Mouse (Mus musculus): ENCODE measurements around the gene Wrap73. TPM values are rescaled to one million over a fixed set of nuclear protein-coding genes. Genes with fewer than 3 reads are reported as not detected.

Gene Wrap73
- polyA plus RNA-seq, 1 experiment from 2014 or later = 54.6 TPM

- Histone ChIP-seq H3K27me3 (no peaks in the 10 kb centered on the region), H3K36me3 (replicated peaks) (no peaks in the 10 kb centered on the region), H3K9ac (0 out of 2 replicates have a peak overlapping the region, but pooled peaks have one; percentile 33), H3K9me3 (no peaks in the 10 kb centered on the region), H3K4me1 (peaks cover 25% of the 10 kb centered on the region), H3K4me2 (peak overlapping the region; percentile 19; the same call in 1 of the 2 replicates), H3K27ac (peak overlapping the region; percentile 71; the same call in 1 of the 2 replicates), H3K4me3 (replicated peaks) (no peak overlapping the region)
- WGBS = 14% methylated on average over 7 of the region's 7 CpGs
- ATAC-seq (ENCODE audit: low FRiP score) = no peak
These were observed 56.3 kb downstream of the Wrap73 start for GRCm38 (mm10) chr4:154198377-154198961.

- Histone ChIP-seq H3K4me1 (peaks cover 25% of the 10 kb centered on the region), H3K4me2 (no peak overlapping the region), H3K27me3 (no peaks in the 10 kb centered on the region), H3K27ac (no peak overlapping the region), H3K9me3 (no peaks in the 10 kb centered on the region), H3K36me3 (replicated peaks) (no peaks in the 10 kb centered on the region), H3K9ac (no peak overlapping the region), H3K4me3 (replicated peaks) (no peak overlapping the region)
- 64% methylated on average over 5 of the region's 5 CpGs for WGBS
- ATAC-seq (ENCODE audit: low FRiP score) = no peak
These were observed 59.3 kb downstream of the Wrap73 start for GRCm38 (mm10) chr4:154201511-154201910.

GRCm38 (mm10) chr4:154204532-154204931, 62.4 kb downstream of the Wrap73 start:
- WGBS = 72% methylated on average over 7 of the region's 7 CpGs
- no peaks in the 10 kb centered on the region for H3K27me3 ChIP-seq

DNA sequence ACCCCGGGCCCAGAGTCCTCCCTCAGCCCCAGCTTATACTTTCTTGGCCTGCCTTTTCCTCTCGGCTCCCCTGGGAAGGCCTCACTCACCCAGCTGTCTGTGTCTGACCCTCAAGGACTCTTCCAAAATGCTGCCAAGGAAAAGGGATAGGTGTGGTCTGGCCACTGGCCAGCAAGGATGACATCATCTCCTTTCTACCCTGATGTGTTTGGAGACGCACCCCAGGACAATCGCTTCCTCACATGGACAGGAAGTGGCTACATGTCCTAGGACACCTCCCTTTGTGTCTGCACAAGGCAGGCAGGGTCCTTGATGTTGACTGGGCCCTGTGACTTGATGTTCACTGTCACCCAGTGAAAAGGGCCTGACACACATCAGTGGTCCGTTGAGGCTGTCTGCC, 63.2 kb downstream of the Wrap73 start:
- Histone ChIP-seq H3K36me3 (replicated peaks) (no peaks in the 10 kb centered on the region), H3K27ac (no peak overlapping the region), H3K4me1 (peaks cover 11% of the 10 kb centered on the region; the same call in 1 of the 2 replicates), H3K27me3 (no peaks in the 10 kb centered on the region), H3K9ac (no peak overlapping the region), H3K9me3 (no peaks in the 10 kb centered on the region), H3K4me2 (no peak overlapping the region), H3K4me3 (replicated peaks) (no peak overlapping the region)
- ATAC-seq (ENCODE audit: low FRiP score) = no peak
- 80% methylated on average over 5 of the region's 5 CpGs for WGBS

More at GRCm38 (mm10) chr4:154204532-154204931, 62.4 kb downstream of the Wrap73 start:
- Histone ChIP-seq H3K9me3 (no peaks in the 10 kb centered on the region), H3K9ac (no peak overlapping the region), H3K36me3 (replicated peaks) (no peaks in the 10 kb centered on the region), H3K4me1 (peaks cover 5% of the 10 kb centered on the region; the same call in 1 of the 2 replicates), H3K4me3 (replicated peaks) (no peak overlapping the region), H3K27ac (no peak overlapping the region), H3K4me2 (no peak overlapping the region)
- no peak for ATAC-seq (ENCODE audit: low FRiP score)

GRCm38 (mm10) chr4:154207261-154207660, 65.1 kb downstream of the Wrap73 start:
- H3K27me3 ChIP-seq = no peaks in the 10 kb centered on the region
- peak; percentile 49; the same call in 1 of the 2 replicates for ATAC-seq (ENCODE audit: low FRiP score)
- no peak overlapping the region for H3K4me3 ChIP-seq (replicated peaks)
- no peaks in the 10 kb centered on the region for H3K9me3 ChIP-seq
- 18% methylated on average over 5 of the region's 5 CpGs for WGBS
- no peak overlapping the region for H3K4me2 ChIP-seq
- no peaks in the 10 kb centered on the region for H3K36me3 ChIP-seq (replicated peaks)
- H3K9ac ChIP-seq = no peak overlapping the region
- H3K27ac ChIP-seq = no peak overlapping the region
- H3K4me1 ChIP-seq = peaks cover 6% of the 10 kb centered on the region; the same call in 1 of the 2 replicates

- no peak overlapping the region for H3K9ac ChIP-seq
- WGBS = 73% methylated on average over 6 of the region's 6 CpGs
- no peaks in the 10 kb centered on the region for H3K36me3 ChIP-seq (replicated peaks)
- peaks cover 6% of the 10 kb centered on the region; the same call in 1 of the 2 replicates for H3K4me1 ChIP-seq
- H3K4me3 ChIP-seq (replicated peaks) = no peak overlapping the region
- H3K4me2 ChIP-seq = no peak overlapping the region
- H3K9me3 ChIP-seq = no peaks in the 10 kb centered on the region
- no peaks in the 10 kb centered on the region for H3K27me3 ChIP-seq
- ATAC-seq (ENCODE audit: low FRiP score) = no peak
- no peak overlapping the region for H3K27ac ChIP-seq
These were observed 66.9 kb downstream of the Wrap73 start for GRCm38 (mm10) chr4:154209054-154209453.

GRCm38 (mm10) chr4:154209825-154210224, 67.7 kb downstream of the Wrap73 start:
- 13% methylated on average over 3 of the region's 3 CpGs for WGBS
- Histone ChIP-seq H3K9me3 (no peaks in the 10 kb centered on the region), H3K27ac (no peak overlapping the region), H3K4me2 (no peak overlapping the region), H3K9ac (no peak overlapping the region), H3K4me3 (replicated peaks) (no peak overlapping the region), H3K27me3 (no peaks in the 10 kb centered on the region), H3K4me1 (peaks cover 6% of the 10 kb centered on the region; the same call in 1 of the 2 replicates), H3K36me3 (replicated peaks) (no peaks in the 10 kb centered on the region)
- ATAC-seq (ENCODE audit: low FRiP score) = no peak

DNA sequence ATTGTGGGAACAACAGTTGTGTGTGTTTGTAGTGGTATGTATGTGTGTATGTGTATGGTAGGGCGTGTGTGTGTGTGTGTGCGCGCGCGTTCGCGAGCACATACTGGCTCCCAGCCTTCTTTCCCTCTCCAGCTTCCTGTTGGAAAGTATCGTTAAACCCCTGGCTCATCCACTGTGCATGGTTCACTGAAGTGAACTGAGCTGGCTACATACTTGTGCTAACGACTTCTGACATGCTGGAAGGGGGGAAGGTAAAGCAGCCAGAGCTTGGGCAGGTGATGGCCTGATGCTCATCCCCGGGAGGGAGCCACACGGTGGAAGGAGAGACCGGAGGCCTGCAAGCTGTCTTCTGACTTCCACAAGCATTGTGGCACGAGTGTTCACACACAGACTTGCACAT, 69.3 kb downstream of the Wrap73 start:
- Histone ChIP-seq H3K4me1 (peaks cover 6% of the 10 kb centered on the region; the same call in 1 of the 2 replicates), H3K4me2 (no peak overlapping the region), H3K27me3 (no peaks in the 10 kb centered on the region), H3K9me3 (no peaks in the 10 kb centered on the region), H3K9ac (no peak overlapping the region), H3K4me3 (replicated peaks) (no peak overlapping the region), H3K27ac (peak overlapping the region; percentile 8; the same call in 1 of the 2 replicates), H3K36me3 (replicated peaks) (no peaks in the 10 kb centered on the region)
- 78% methylated on average over 13 of the region's 13 CpGs for WGBS
- no peak for ATAC-seq (ENCODE audit: low FRiP score)

DNA sequence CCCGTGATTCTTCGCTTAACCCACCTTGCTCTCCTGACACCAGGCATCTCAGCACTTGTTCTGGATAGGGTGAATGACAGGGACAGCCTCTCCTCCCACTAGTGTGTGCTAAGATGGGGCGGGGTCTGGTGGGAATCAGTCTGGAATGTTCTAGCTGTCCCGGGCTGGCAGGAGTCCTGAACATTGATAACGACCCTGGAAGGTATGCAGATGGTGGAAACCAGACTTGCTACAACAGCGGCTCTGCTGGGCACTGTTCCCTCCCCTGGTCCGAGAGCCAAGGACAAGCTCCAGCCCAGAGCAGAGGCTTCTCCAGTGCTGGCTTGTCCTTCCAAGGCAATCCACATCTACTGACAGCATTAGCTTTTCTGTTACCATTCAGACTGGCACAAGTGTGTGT, 71.4 kb downstream of the Wrap73 start:
- WGBS = 74% methylated on average over 7 of the region's 7 CpGs
- H3K36me3 ChIP-seq (replicated peaks) = no peaks in the 10 kb centered on the region
- H3K27ac ChIP-seq = no peak overlapping the region
- ATAC-seq (ENCODE audit: low FRiP score) = no peak
- H3K4me3 ChIP-seq (replicated peaks) = no peak overlapping the region
- no peaks in the 10 kb centered on the region for H3K9me3 ChIP-seq
- no peak overlapping the region for H3K9ac ChIP-seq
- H3K4me2 ChIP-seq = no peak overlapping the region
- peaks cover 6% of the 10 kb centered on the region; the same call in 1 of the 2 replicates for H3K4me1 ChIP-seq
- H3K27me3 ChIP-seq = no peaks in the 10 kb centered on the region

DNA sequence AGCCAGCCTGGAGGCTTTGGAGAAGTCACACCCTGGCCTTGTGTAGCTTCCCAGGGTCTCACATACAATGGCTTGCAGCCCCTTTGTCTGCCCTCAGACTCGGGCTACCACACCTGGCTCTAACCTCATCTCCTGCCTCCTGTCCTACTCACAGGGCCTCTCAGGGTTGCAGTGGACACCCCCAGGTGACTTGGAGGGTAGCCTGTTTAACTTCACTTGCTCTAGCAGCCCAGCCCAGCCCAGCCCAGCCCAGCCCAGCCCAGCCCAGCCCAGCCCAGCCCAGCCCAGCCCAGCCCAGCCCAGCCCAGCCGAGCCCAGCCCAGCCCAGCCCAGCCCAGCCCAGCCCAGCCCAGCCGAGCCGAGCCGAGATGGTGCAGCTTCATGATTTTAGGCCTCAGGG, 71.9 kb downstream of the Wrap73 start:
- Histone ChIP-seq H3K27ac (no peak overlapping the region), H3K4me2 (no peak overlapping the region), H3K4me3 (replicated peaks) (no peak overlapping the region), H3K27me3 (no peaks in the 10 kb centered on the region), H3K4me1 (peaks cover 6% of the 10 kb centered on the region; the same call in 1 of the 2 replicates), H3K36me3 (replicated peaks) (no peaks in the 10 kb centered on the region), H3K9me3 (no peaks in the 10 kb centered on the region), H3K9ac (no peak overlapping the region)
- WGBS = 25% methylated on average over 5 of the region's 5 CpGs
- no peak for ATAC-seq (ENCODE audit: low FRiP score)

Other genes starting within 250 kb of the Wrap73 start
- gene A430005L14Rik, start 185.1 kb upstream of the Wrap73 start, polyA plus RNA-seq (2016; fragmentation: Nextera tagmentation; extraction: Ambion mirVana) = 91.6 and 96.0 TPM in 2 replicates
- 9.9 and 11.9 TPM in 2 replicates for gene Dffb, start 167.2 kb upstream of the Wrap73 start, polyA plus RNA-seq (2016; fragmentation: Nextera tagmentation; extraction: Ambion mirVana)
- 21.4 and 22.5 TPM in 2 replicates for gene Cep104, start 167.2 kb upstream of the Wrap73 start, polyA plus RNA-seq (2016; fragmentation: Nextera tagmentation; extraction: Ambion mirVana)
- gene Lrrc47, start 130.6 kb upstream of the Wrap73 start, polyA plus RNA-seq (2016; fragmentation: Nextera tagmentation; extraction: Ambion mirVana) = 32.5 and 32.6 TPM in 2 replicates
- gene Smim1, start 116.1 kb upstream of the Wrap73 start, polyA plus RNA-seq (2016; fragmentation: Nextera tagmentation; extraction: Ambion mirVana) = 3.0 and 3.8 TPM in 2 replicates
- not detected in 2 replicates for gene Ccdc27, start 99.7 kb upstream of the Wrap73 start, polyA plus RNA-seq (2016; fragmentation: Nextera tagmentation; extraction: Ambion mirVana)
- gene Trp73, start 2.2 kb upstream of the Wrap73 start, polyA plus RNA-seq (2016; fragmentation: Nextera tagmentation; extraction: Ambion mirVana) = 9.0 and 9.1 TPM in 2 replicates
- gene Tprgl, start 18.3 kb downstream of the Wrap73 start, polyA plus RNA-seq (2016; fragmentation: Nextera tagmentation; extraction: Ambion mirVana) = 127 and 131 TPM in 2 replicates
- gene Megf6, start 28.4 kb downstream of the Wrap73 start, polyA plus RNA-seq (2016; fragmentation: Nextera tagmentation; extraction: Ambion mirVana) = 19.9 and 21.7 TPM in 2 replicates
- 0.64 and 1.2 TPM in 2 replicates for gene Arhgef16, start 159.3 kb downstream of the Wrap73 start, polyA plus RNA-seq (2016; fragmentation: Nextera tagmentation; extraction: Ambion mirVana)
- gene B230104I21Rik, start 193.8 kb downstream of the Wrap73 start, polyA plus RNA-seq (2016; fragmentation: Nextera tagmentation; extraction: Ambion mirVana) = 0.23 TPM in 1 of 2 replicates, not detected in the other